Mouse (Mus musculus): ENCODE measurements at regions not wholly inside any gene's neighbourhood (a gene's known extent, or its start where the extent isn't known, plus 50 kb on each side); places are given as distances from the start of the nearest gene placed in this dataset.

DNA sequence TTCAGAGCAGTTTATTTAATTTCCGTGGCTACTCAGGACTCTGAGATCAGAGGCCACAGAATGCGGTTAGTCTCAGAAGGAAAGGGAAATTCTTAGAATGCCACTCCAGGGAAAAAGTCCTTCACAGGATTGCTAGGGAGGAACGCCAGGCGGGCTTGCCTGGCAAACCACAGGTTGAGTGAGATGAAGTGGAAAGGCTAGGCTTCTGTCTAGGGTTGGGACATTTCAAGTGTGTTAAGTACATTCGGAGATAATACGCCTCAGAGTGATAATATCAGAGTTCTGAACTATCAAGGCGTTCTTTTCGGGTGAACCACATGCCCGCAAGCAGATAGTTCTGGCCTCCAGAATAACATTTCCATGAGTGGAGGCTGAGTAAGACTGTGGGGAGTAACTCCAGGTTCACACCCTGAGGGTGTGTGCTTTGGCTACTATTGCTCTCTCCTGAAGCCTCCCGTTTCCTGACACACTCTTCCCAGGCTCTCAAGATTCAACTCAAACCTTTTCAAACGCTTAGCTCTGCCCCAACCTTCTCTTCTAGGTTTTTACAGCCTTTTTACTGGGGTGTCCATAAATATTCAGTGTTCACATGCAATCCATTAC lies 119.3 kb upstream of the Nr5a2 start:
- no peak for DNase-seq

GRCm38 (mm10) chr1:137074787-137075186 lies 114.5 kb upstream of the Nr5a2 start:
- no peak for DNase-seq

DNA sequence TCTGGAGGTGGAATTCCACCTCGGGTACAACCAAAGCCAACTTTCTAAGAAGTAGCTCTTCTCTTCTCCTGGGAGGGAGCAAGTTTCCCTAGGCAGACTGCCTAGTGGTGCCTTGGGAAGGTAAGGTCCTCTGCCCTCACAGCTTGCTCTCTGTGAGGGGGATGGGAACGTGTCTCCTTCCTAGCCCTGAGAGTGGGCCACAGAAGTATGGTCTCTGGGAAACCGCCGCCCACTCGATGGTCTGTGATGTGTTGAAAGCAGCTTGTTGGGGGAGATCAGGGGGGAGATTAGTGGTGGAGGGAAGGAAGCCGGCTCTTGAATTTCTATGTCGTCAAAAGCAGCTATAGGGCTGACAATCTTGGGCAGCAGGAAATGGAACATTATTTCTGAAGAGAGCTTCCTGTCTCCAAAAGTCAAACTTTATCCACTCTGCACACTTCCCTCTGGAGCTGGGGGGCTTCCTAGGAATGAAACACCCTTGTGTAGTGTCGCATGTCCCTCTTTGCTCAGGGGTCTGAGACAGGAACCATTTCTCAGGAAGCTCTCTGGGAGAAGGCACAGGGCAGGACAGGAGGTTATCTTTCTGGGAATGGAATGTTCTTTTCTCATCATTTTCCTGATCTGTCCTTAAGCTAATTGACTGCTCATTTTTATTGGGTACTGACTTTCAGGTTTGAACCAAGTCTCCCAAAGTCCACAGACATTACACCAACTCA lies 113.8 kb upstream of the Nr5a2 start:
- no peak for DNase-seq

DNA sequence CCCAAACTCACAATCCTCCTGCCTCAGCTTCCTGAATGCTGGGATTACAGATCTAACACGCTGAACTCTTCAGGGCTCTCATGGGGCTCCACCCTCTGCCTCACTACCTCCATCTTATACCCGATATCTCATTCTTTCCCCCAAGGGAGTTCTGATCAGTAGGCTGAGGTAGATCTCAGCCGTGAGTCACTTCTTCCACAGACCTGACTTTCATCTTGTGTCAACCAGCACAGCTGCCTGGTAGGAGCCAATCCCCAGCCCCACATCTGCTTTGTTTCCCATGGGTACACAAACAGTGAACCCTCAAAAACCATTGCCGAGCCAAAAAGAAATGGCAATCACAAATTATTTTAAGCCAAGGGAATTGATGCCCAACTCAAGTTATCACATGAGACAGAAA lies 100.7 kb upstream of the Nr5a2 start:
- no peak for DNase-seq

DNA sequence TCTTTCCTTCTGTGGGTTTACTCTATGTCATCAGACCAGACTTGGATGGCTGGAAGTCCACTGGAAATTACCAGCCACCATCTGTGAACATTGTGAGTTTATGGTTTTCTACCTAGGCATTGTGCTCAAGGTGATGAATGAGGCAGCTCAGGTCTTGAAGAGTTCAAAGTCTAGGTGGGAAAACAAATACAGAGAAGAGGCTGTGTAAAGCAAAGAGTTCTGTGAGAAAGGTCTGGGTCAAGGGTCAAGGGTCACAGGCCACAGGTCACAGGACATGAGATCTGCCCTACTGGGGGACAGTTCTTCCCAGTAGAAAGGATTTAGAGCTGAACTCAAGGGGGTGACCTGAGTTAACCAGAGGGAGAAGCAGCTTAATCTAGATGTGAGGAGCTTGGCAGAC lies 92.9 kb upstream of the Nr5a2 start:
- DNase-seq, result no peak

- DNase-seq, result no peak
Measured at GRCm38 (mm10) chr1:137051515-137051914, 91.3 kb upstream of the Nr5a2 start.

DNA sequence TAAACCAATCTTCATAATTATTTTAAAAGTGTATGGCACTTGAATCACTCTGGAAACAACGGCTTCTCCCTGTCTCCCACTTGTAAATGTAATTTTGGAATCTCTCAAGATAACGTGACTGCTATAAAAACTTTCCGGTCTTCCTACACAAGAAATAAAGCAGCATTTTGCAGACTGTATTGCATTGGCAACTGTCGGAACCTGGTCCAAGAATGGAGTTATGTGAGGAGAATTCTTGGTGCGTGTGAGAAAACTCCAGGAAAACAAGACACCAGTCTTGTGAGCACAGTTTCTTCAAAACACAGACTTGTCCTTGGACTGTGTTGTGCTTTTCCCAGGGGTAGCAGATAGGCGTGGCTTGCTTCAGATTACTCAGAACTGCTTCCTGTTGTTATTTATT lies 83.8 kb upstream of the Nr5a2 start:
- no peak for DNase-seq

GRCm38 (mm10) chr1:137042414-137043010 lies 82.3 kb upstream of the Nr5a2 start:
- no peak for DNase-seq

DNA sequence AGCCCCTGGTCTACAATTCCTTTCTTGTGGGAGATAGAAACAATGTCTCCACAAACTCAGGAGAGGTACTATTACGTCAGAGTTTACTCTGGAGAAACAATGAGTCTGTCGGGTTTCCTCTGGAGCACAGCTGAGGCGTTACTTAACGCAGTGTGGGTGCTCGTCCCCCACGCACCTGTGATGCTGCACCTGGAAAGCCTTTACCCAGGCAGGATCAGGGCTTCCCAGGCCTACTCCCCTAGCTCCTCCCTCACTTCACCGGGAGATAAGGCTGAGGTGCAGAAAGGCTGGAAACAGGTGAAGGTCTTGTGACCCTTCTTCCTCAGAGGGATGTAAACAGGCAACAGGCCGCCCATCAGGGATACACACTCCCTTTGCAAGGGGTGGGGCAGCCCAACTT lies 80.7 kb upstream of the Nr5a2 start:
- DNase-seq, result no peak

- DNase-seq, result no peak
Measured at GRCm38 (mm10) chr1:137034586-137034985, 74.3 kb upstream of the Nr5a2 start.

GRCm38 (mm10) chr1:137033679-137034078 lies 73.4 kb upstream of the Nr5a2 start:
- DNase-seq, result no peak

GRCm38 (mm10) chr1:137023706-137024105 lies 63.5 kb upstream of the Nr5a2 start:
- no peak for DNase-seq

DNA sequence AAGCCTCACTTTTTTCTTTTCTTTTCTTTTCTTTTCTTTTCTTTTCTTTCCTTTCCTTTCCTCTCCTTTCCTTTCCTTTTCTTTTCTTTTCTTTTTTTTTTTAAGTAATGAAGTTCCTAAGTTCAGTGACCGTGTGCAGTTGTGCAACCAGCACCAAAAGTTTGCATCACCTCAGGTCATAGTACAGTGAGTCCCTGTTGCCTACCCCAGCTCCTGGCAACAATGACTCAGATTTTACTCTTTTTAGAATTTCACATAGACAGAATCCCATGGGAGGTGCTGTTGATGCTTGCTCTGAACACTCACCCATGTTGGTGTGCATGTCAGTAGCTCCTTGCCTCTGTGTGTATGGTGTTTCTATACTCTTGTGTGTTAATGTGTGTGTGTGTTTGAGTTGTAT lies 60.3 kb upstream of the Nr5a2 start:
- no peak for DNase-seq

DNA sequence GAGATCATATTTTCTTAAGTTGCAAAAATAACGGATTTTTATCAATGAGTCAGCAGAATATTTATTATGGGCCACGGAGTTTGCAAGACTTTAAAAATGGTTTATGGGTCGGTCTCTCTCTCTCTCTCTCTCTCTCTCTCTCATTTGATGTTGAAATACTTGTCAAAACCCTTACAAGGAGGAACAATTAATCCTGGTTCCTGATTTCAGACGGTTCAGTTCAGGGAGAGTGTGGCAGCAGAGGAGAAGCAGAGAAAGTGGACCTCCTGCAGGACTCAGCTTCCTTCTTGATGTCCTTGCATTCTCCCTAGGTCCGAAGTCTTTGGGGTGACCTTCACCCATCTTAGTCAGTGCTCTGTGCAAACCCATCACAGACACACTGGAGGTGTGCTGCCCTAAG lies 57.4 kb upstream of the Nr5a2 start:
- DNase-seq, result no peak

GRCm38 (mm10) chr1:137010240-137010926 lies 50.1 kb upstream of the Nr5a2 start:
- DNase-seq, result no peak
